Mouse (Mus musculus) neutrophil, adult 59 days (primary cell): ENCODE data around the gene Kcnd1. TPM values are rescaled to one million over a fixed set of nuclear protein-coding genes. Genes with fewer than 3 reads are reported as not detected.

ENCODE experiments used
- total RNA-seq, 2 experiments: library from RNA; stranded (reverse); gene quantifications; 1 replicate in 1 of 2; 2 replicates in 1 of 2; pipeline ENCODE4 v1.2.4; 2023

Gene Kcnd1
- total RNA-seq, result 1 to 10 TPM; 1.3 to 5.8 TPM

DNA sequence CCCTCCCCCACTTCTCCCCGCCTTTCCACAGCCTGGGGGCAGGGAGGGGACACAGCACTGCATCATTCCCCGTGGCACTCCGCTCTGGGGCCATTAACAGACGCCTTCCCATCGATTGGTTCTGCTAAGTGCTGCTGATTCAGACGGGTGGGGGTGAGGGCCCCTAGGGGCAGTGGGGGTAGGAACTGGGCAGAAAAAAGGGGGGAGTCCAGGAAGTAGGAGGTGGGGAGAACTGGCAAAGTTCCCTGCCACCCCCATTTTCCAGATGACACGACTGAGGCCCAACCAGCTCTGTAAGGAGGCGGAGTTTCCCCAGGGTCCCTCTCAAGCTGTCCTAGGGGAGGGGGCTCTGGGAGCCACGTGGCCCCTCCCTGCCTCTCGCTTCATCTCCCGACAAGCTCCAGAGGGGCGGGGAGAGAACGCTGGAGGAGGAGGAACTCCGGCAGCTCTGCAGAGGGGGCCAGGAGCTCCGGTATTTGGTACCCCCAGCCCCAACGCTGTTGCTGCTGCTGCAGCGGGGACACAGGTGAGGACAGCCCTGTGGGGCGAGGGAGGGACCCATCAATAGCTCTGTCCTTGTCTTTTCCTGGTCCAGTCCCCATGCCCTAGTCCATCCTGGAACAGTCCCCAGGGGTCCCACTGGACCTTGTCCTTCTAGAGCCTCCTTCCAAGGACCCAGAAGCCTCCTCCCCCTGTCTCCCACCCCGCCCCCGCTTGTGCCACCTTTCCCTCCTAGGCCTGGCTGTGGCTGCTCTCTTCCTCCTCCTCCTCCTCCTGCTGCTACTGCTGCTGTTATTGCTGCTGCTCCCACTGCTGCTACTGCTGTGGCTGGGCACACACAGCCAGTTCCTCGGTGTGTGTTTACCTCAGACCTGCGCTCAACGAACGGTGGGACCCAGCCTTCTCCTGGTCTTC, at the start of gene Kcnd1:
Gene Kcnd1, plus strand, starts transcription at position 425 of the 915 bp plus-strand sequence.

DNA sequence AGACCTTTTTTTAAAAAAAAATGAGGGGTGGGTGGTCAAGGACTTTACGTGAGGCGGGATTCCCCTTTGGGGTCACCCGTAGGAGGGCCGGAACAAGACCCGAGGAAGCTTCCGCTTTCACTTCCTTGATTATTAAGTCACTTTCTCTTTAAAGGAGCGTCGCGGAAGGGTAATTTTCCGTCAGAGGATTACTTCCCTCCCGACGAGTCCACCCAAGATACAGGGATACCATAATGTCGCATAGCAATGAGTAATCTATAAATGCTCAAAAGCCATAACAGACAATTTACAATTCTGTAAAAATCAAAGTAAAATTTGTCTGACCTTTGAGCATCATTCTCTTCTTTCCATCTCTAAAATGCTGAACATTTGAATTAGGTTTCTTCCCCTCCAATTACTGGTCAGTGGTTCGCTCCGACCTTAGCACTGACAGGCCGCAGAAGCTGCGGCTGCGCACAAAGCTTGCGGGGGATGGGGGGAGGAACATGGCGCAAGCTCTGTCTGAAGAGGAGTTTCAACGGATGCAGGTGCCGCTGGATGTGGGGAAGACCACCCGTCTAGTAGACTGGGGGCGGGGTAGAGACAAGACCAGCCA, 32.5 kb upstream of the Kcnd1 start, which contains the start of gene Gripap1:
Gene Gripap1, plus strand, starts transcription at position 224 of the 595 bp plus-strand sequence.

DNA sequence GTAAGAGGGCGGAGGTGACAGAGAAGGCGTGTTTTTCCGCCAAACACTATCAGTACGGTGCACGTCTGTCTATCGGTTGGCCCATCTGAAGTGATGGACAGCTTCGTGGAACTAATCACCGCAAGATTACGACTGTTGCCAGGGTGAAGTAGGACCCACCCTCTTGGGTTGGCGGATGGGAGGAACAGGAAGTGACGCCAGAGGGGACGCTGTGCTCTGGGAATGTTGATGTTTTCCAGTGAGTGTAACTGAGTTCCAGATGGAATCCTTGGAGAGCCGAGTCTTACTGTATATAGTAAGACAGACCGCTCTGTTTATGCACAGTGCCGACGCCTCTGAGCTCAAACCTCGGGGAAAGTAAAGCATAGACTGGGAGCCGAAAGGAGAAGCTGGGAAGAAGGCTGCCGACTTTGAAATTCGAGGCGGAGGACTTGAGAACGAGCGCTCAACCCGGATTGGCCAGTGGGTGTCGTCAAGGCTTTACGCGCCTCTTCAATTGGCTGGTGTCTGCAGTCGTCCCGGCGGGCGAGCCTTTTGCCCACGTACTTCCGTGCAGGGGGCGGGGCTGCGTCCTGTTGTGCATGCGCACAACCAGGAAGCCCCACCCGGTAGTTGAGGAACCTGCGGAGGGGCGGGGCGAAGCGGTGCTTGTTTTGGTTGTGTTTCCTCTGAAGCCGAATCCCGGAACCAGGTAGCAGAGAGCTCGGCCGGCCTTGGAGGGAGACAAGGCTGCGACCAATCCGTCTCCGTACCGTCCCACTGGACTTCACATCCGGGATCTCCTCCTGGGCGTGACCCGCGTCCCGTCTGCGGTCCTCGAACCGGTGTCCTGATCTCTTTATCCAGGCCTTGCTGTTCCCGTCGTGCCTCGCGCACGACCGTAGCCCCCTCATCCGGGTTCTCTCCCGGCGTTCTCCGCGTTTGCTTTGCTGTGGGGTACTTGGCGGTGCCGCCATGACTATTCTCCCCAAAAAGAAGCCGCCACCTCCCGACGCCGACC, 19.4 kb downstream of the Kcnd1 start, which contains the start of gene Otud5:
Gene Otud5, plus strand, starts transcription at position 202 of the 1,000 bp plus-strand sequence.

DNA sequence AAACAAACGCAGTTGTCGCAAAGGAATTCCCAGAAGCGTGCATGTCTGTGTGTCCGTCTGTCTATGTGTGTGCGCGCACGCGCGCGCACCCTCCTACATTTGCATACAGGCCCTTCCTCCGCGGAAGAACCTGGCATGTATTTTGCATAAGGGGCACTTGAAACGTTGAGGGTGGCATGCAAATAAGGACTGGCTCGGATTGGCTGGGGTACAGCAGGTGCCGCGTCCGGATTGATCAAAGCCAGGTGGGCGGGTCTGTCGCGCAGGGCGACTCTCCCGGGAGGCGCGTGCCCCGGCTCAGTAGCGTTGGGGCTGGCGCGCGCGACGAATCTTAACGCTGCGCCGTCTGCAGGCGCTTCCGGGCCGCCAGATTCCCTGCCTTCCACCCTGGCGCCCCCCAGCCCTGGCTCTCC, 55.9 kb downstream of the Kcnd1 start, which contains the start of gene Pim2:
Gene Pim2, plus strand, starts transcription at position 256 of the 413 bp plus-strand sequence.

DNA sequence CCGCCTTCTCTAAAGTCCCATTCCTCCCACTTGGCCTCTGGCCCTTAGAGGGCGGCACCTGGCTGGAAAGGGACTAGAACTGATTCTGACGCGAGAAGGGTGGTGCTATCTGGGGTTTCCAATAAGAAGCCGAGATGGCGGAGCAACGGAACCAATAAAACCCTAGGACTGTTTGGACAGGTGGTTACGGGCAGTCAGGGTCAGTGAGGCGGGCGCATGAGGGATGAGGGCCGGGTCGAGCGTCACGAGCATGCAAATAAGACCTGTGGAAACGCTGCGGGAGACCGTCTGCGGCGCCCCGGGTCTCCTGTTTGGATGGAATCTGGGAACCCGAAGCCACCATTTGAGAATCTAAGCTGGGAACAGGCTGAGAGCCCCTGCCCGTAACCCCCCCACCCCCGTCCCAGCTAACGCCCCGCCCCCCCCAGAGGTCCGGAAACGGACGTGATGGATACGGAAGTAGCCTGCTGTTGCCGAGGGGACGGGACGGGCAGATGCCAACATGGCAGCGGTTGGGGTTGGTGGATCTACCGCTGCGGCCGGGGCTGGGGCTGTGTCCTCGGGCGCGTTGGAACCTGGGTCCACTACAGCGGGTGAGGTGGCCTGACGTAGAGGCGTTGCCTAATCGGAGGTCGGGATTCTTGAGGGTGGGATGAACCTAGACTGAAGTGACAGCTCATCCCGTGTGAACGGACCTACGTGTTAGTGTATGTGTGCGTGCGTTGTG, 61.9 kb downstream of the Kcnd1 start, which contains the start of gene Slc35a2:
Gene Slc35a2, plus strand, starts transcription at position 188 of the 727 bp plus-strand sequence.

Other genes with a start within 250 kb of the Kcnd1 start
- gene Foxp3, start 248.6 kb upstream of the Kcnd1 start, total RNA-seq, result under 1 TPM in 1 of 2 experiments, not detected in 1; 0.58 TPM
- gene Ppp1r3f, start 248.0 kb upstream of the Kcnd1 start, total RNA-seq, result 1 to 10 TPM; 1.3 to 1.6 TPM
- gene Ccdc22, start 216.8 kb upstream of the Kcnd1 start, total RNA-seq, result 10 to 100 TPM; 17.3 to 20.8 TPM
- gene Cacna1f, start 215.2 kb upstream of the Kcnd1 start, total RNA-seq, result under 1 TPM; 0.24 to 0.49 TPM
- 1 to 10 TPM; 1.3 to 2.0 TPM for gene Syp, start 183.8 kb upstream of the Kcnd1 start, total RNA-seq
- 10 to 100 TPM; 39.8 to 50.1 TPM for gene Prickle3, start 165.0 kb upstream of the Kcnd1 start, total RNA-seq
- 100 to 1,000 TPM; 469 to 499 TPM for gene Plp2, start 150.9 kb upstream of the Kcnd1 start, total RNA-seq
- gene Magix, start 141.0 kb upstream of the Kcnd1 start, total RNA-seq, result under 1 TPM; 0.27 to 0.35 TPM
- gene Gpkow, start 125.2 kb upstream of the Kcnd1 start, total RNA-seq, result 10 to 100 TPM; 30.3 to 38.9 TPM
- gene Wdr45, start 108.0 kb upstream of the Kcnd1 start, total RNA-seq, result 10 to 100 TPM; 46.7 to 57.0 TPM
- not detected for gene Gm45208, start 100.0 kb upstream of the Kcnd1 start, total RNA-seq
- gene Praf2, start 93.8 kb upstream of the Kcnd1 start, total RNA-seq, result 1 to 10 TPM; 3.8 to 5.6 TPM
- gene Ccdc120, start 71.4 kb upstream of the Kcnd1 start, total RNA-seq, result under 1 TPM in 1 of 2 experiments, not detected in 1; 0.18 TPM
- 10 to 100 TPM; 63.8 to 76.2 TPM for gene Tfe3, start 59.7 kb upstream of the Kcnd1 start, total RNA-seq
- 100 to 1,000 TPM; 135 to 144 TPM for gene Gripap1, start 32.5 kb upstream of the Kcnd1 start, total RNA-seq
- gene Otud5, start 19.1 kb downstream of the Kcnd1 start, total RNA-seq, result 100 to 1,000 TPM; 115 to 130 TPM
- 1 to 10 TPM; 4.4 to 5.6 TPM for gene Pim2, start 56.0 kb downstream of the Kcnd1 start, total RNA-seq
- 10 to 100 TPM; 15.6 to 23.7 TPM for gene Slc35a2, start 61.7 kb downstream of the Kcnd1 start, total RNA-seq
- 10 to 100 TPM; 37.7 to 43.9 TPM for gene Pqbp1, start 77.0 kb downstream of the Kcnd1 start, total RNA-seq
- 10 to 100 TPM; 48.6 to 57.2 TPM for gene Timm17b, start 77.1 kb downstream of the Kcnd1 start, total RNA-seq
- gene Gm10491, start 85.5 kb downstream of the Kcnd1 start, total RNA-seq, result not detected
- gene Gm10490, start 87.3 kb downstream of the Kcnd1 start, total RNA-seq, result not detected
- gene Pcsk1n, start 97.5 kb downstream of the Kcnd1 start, total RNA-seq, result not detected
- gene Eras, start 106.3 kb downstream of the Kcnd1 start, total RNA-seq, result not detected
- 10 to 100 TPM in 1 of 2 experiments, 1 to 10 TPM in 1; 8.4 to 10.1 TPM for gene Hdac6, start 125.6 kb downstream of the Kcnd1 start, total RNA-seq
- 10 to 100 TPM in 1 of 2 experiments, 1 to 10 TPM in 1; 4.3 to 12.0 TPM for gene Gata1, start 155.8 kb downstream of the Kcnd1 start, total RNA-seq
- not detected for gene Glod5, start 196.2 kb downstream of the Kcnd1 start, total RNA-seq